Comparison of ENCODE assay signal across 29 mouse cellular contexts in genomic region chr6:117202856-117203400, GRCm38 (mm10). TPM values are rescaled to one million over a fixed set of nuclear protein-coding genes. Genes with fewer than 3 reads are reported as not detected.
DNase-seq lines count a peak whose midpoint lies in the region; ATAC-seq and TF ChIP-seq lines count a peak whose summit lies in the region.
"Had no signal": no experiment of that assay in that cellular context is flagged by ENCODE, and none has a peak within 500 bp of the region (broad histone marks: within the 10 kb centered on the region; RNA-seq: fewer than 3 reads in every experiment).

No protein-coding gene starts in this region.

- peak; percentile 17 to 57 for DNase-seq in adrenal gland, adult (ENCODE audit: inconsistent age in 2 of 2, low spot score in 1 of 2)
- DNase-seq in adrenal gland, postnatal 14 days = no peak
- peak; percentile 42 for DNase-seq in heart, adult 11 months
- no peak for DNase-seq in heart, postnatal 36 days
- peak; percentile 25 for DNase-seq in 3134 (ENCODE audit: extremely low read depth, insufficient read length, low spot score)
- peak; percentile 51 for DNase-seq in Patski (ENCODE audit: low read depth, low spot score)
- no peak for DNase-seq in embryo, embryonic 10.5 days (ENCODE audit: low spot score)
- DNase-seq in stomach, postnatal 0 days (ENCODE audit: low spot score) = no peak
- DNase-seq: adrenal gland, postnatal 10 days; cerebellum, adult 2 months; cerebellum, adult 9-11 months; cerebellum, postnatal 25 days; embryo, embryonic 11 days; gastrocnemius, postnatal 10 days; gastrocnemius, postnatal 36 days; kidney, adult 11 months had no signal

- no peaks in the 10 kb centered on the region for H3K27me3 ChIP-seq in Patski
- no peaks in the 10 kb centered on the region for H3K27me3 ChIP-seq in stomach, postnatal 0 days (ENCODE audit: control insufficient read depth, insufficient read depth, low read length)
- H3K27me3 ChIP-seq: forebrain, embryonic 12.5 days; hindbrain, embryonic 13.5 days; intestine, embryonic 15.5 days had no signal

- no peak overlapping the region for H3K4me3 ChIP-seq in stomach, postnatal 0 days (ENCODE audit: low read depth, low read length)
- H3K4me3 ChIP-seq: embryonic facial prominence, embryonic 10.5 days; embryonic facial prominence, embryonic 13.5 days; erythroblast, embryonic 14.5 days; forebrain, embryonic 12.5 days; hindbrain, embryonic 10.5 days; hindbrain, embryonic 13.5 days; intestine, embryonic 15.5 days had no signal

- no peak overlapping the region for H3K9ac ChIP-seq in stomach, postnatal 0 days (ENCODE audit: low read length)
- H3K9ac ChIP-seq: embryonic facial prominence, embryonic 13.5 days; forebrain, embryonic 12.5 days; hindbrain, embryonic 13.5 days; intestine, embryonic 15.5 days had no signal

- ATAC-seq in Patski = peak; percentile 60
- ATAC-seq in stomach, postnatal 0 days (ENCODE audit: low FRiP score, low TSS enrichment) = no peak
- ATAC-seq: CD4-positive, CD25-positive, alpha-beta regulatory T cell, adult 4 months; forebrain, embryonic 16.5 days; hindbrain, embryonic 16.5 days; intestine, embryonic 15.5 days had no signal

- intact Hi-C loops in heart, postnatal 36 days (cut with DNase I) = no loop called here

- no peak overlapping the region for H3K27ac ChIP-seq in stomach, postnatal 0 days (replicated peaks)
- H3K27ac ChIP-seq: embryonic facial prominence, embryonic 10.5 days; embryonic facial prominence, embryonic 13.5 days; forebrain, embryonic 12.5 days; hindbrain, embryonic 10.5 days; hindbrain, embryonic 13.5 days; intestine, embryonic 15.5 days had no signal

- WGBS in stomach, postnatal 0 days = 63% methylated on average over 2 of the region's 2 CpGs

- H3K9me3 ChIP-seq in stomach, postnatal 0 days (ENCODE audit: control insufficient read depth, low read length) = no peaks in the 10 kb centered on the region
- H3K9me3 ChIP-seq: embryonic facial prominence, embryonic 10.5 days; embryonic facial prominence, embryonic 13.5 days; forebrain, embryonic 12.5 days; hindbrain, embryonic 10.5 days; hindbrain, embryonic 13.5 days; intestine, embryonic 15.5 days had no signal

- H3K4me1 ChIP-seq in stomach, postnatal 0 days (replicated peaks; ENCODE audit: control insufficient read depth, insufficient read depth) = no peaks in the 10 kb centered on the region
- H3K4me1 ChIP-seq: forebrain, embryonic 12.5 days; hindbrain, embryonic 10.5 days; hindbrain, embryonic 13.5 days had no signal

- H3K4me2 ChIP-seq in stomach, postnatal 0 days (replicated peaks; ENCODE audit: low read depth) = no peak overlapping the region
- H3K4me2 ChIP-seq: embryonic facial prominence, embryonic 13.5 days; forebrain, embryonic 12.5 days; heart, embryonic 11.5 days; hindbrain, embryonic 13.5 days; intestine, embryonic 15.5 days had no signal

- no peak for TF ChIP-seq CTCF in Patski (IDR thresholded peaks at IDR 0.05)
- no peak for TF ChIP-seq CTCF in stomach, postnatal 0 days (IDR thresholded peaks at IDR 0.05; ENCODE audit: low read depth)

- in situ Hi-C loops in Patski (cut with MboI; ENCODE audit: low pct_unique_long_range_greater_than_20kb) = no loop called here

- POLR2A ChIA-PET in Patski (lab: Charles Lee) = no interaction called here

- H3K36me3 ChIP-seq in stomach, postnatal 0 days (ENCODE audit: control insufficient read depth, insufficient read depth, low read length) = no peaks in the 10 kb centered on the region
- H3K36me3 ChIP-seq: embryonic facial prominence, embryonic 10.5 days; embryonic facial prominence, embryonic 13.5 days; forebrain, embryonic 12.5 days; hindbrain, embryonic 10.5 days; hindbrain, embryonic 13.5 days; intestine, embryonic 15.5 days had no signal

- CTCF ChIA-PET in Patski (lab: Charles Lee) = interaction anchor here (1.1 kb wide), 1 partner anchor 29 kb away, joined by 3 read pairs; no protein-coding TSS in a partner anchor

- TF ChIP-seq EP300 in stomach, postnatal 0 days (optimal IDR thresholded peaks at IDR 0.05) = no peak

RNA-seq across cellular contexts. Expression of gene Cxcl12, which starts 34.6 kb away (rescaled TPM):
- 97.5 and 98.9 TPM in 2 replicates for total RNA-seq in adrenal gland, postnatal 14 days (2021)
- 100 to 1,000 TPM in 1 of 2 experiments, 10 to 100 TPM in 1; 99.5 to 115 TPM for total RNA-seq in heart, postnatal 36 days (2021)
- polyA plus RNA-seq in Patski (2021) = 8.7 TPM
- polyA plus RNA-seq in stomach, postnatal 0 days (2015; fragmentation: Nextera tagmentation; extraction: Ambion mirVana) = 58.0 and 61.1 TPM in 2 replicates
- total RNA-seq: granulocyte monocyte progenitor cell, adult 5-6 weeks; MEL had no signal
- polyA plus RNA-seq: CD4-positive, CD25-positive, alpha-beta regulatory T cell, adult 4 months had no signal

Comparison
In these comparisons a context has a peak if more than half of its experiments do, and no peak if none do; other contexts are left out.
1. DNase-seq: peak in adrenal gland, adult (2 of 2), heart, adult 11 months (single experiment), 3134 (single experiment) and Patski (single experiment); none in adrenal gland, postnatal 14 days (single experiment), heart, postnatal 36 days (0 of 2), embryo, embryonic 10.5 days (single experiment) and stomach, postnatal 0 days (single experiment).